Mouse (Mus musculus) myocyte (in vitro differentiated cells): ENCODE measurements around the gene Cox16.

Experiments used
- POLR2A ChIP-seq: IDR thresholded peaks from one replicate; pipeline ENCODE4 v1.6.1; 2011; ENCODE audit warnings: low read depth, mild to moderate bottlenecking, control low read depth, moderate library complexity; ENCODE audit not compliant: insufficient read length
- POLR2AphosphoS2 ChIP-seq: IDR thresholded peaks from one replicate; pipeline ENCODE4 v1.6.1; 2011; ENCODE audit warnings: low read depth, control low read depth; ENCODE audit not compliant: insufficient read length
- TCF12 ChIP-seq: IDR thresholded peaks from one replicate; pipeline ENCODE4 v1.6.1; 2011; ENCODE audit warnings: mild to moderate bottlenecking, control low read depth; ENCODE audit not compliant: poor library complexity, insufficient read depth, severe bottlenecking

GRCm38 (mm10) chr12:81533029-81533419, 48.1 kb upstream of the Cox16 start:
- TF ChIP-seq POLR2A (no peak), TCF12 (no peak), POLR2AphosphoS2 (no peak)
